Mouse (Mus musculus): ENCODE measurements at regions not wholly inside any gene's neighbourhood (a gene's known extent, or its start where the extent isn't known, plus 50 kb on each side); places are given as distances from the start of the nearest gene placed in this dataset.
"Not testable (repeated sequence)": the region's sequence is repeated elsewhere in the genome, so short reads cannot be mapped to it uniquely, and the experiment has no call there.

- DNase-seq (ENCODE audit: low spot score in 2 of 2): no peak
Observed at GRCm38 (mm10) chr6:73676979-73677378, 207.5 kb upstream of the 4931417E11Rik start.

- no peak for DNase-seq (ENCODE audit: low spot score in 2 of 2)
Observed at GRCm38 (mm10) chr6:73669401-73669800, 199.9 kb upstream of the 4931417E11Rik start.

GRCm38 (mm10) chr6:73658988-73659387 lies 189.5 kb upstream of the 4931417E11Rik start:
- DNase-seq (ENCODE audit: low spot score in 2 of 2): no peak

- no peak for DNase-seq (ENCODE audit: low spot score in 2 of 2)
Observed at GRCm38 (mm10) chr6:73645378-73645777, 175.9 kb upstream of the 4931417E11Rik start.

- peak; percentile 43 to 68 for DNase-seq (ENCODE audit: low spot score in 2 of 2)
Observed at GRCm38 (mm10) chr6:73644778-73645267, 175.4 kb upstream of the 4931417E11Rik start.

- DNase-seq (ENCODE audit: low spot score in 2 of 2): no peak
Observed at GRCm38 (mm10) chr6:73628600-73628999, 159.1 kb upstream of the 4931417E11Rik start.

- DNase-seq (ENCODE audit: low spot score in 2 of 2): no peak
Observed at GRCm38 (mm10) chr6:73626451-73626850, 157.0 kb upstream of the 4931417E11Rik start.

GRCm38 (mm10) chr6:73624211-73624610 lies 154.7 kb upstream of the 4931417E11Rik start:
- DNase-seq (ENCODE audit: low spot score in 2 of 2): no peak

- no peak for DNase-seq (ENCODE audit: low spot score in 2 of 2)
Observed at GRCm38 (mm10) chr6:73621839-73622426, 152.5 kb upstream of the 4931417E11Rik start.

- no peak for DNase-seq (ENCODE audit: low spot score in 2 of 2)
Observed at GRCm38 (mm10) chr6:73612266-73612665, 142.8 kb upstream of the 4931417E11Rik start.

GRCm38 (mm10) chr6:73611839-73612238 lies 142.4 kb upstream of the 4931417E11Rik start:
- no peak for DNase-seq (ENCODE audit: low spot score in 2 of 2)

- no peak for DNase-seq (ENCODE audit: low spot score in 2 of 2)
Observed at GRCm38 (mm10) chr6:73610048-73610624, 140.7 kb upstream of the 4931417E11Rik start.

GRCm38 (mm10) chr6:73587686-73588085 lies 118.2 kb upstream of the 4931417E11Rik start:
- DNase-seq (ENCODE audit: low spot score in 2 of 2): no peak

GRCm38 (mm10) chr6:73576708-73577107 lies 107.2 kb upstream of the 4931417E11Rik start:
- no peak for DNase-seq (ENCODE audit: low spot score in 2 of 2)

- DNase-seq (ENCODE audit: low spot score in 2 of 2): no peak
Observed at GRCm38 (mm10) chr6:73560000-73560399, 90.5 kb upstream of the 4931417E11Rik start.

GRCm38 (mm10) chr6:73530559-73530958 lies 61.1 kb upstream of the 4931417E11Rik start:
- DNase-seq (ENCODE audit: low spot score in 2 of 2): no peak

GRCm38 (mm10) chr6:73530098-73530497 lies 60.6 kb upstream of the 4931417E11Rik start:
- no peak for DNase-seq (ENCODE audit: low spot score in 2 of 2)

GRCm38 (mm10) chr6:73523658-73524057 lies 54.2 kb upstream of the 4931417E11Rik start:
- DNase-seq (ENCODE audit: low spot score in 2 of 2): no peak

GRCm38 (mm10) chr6:73519894-73520293 lies 50.4 kb upstream of the 4931417E11Rik start:
- not testable (repeated sequence) for DNase-seq (ENCODE audit: low spot score in 2 of 2)
